Mouse (Mus musculus) heart, adult 18-20 months (tissue): ENCODE measurements around the gene Yars. TPM values are rescaled to one million over a fixed set of nuclear protein-coding genes. Genes with fewer than 3 reads are reported as not detected.

ENCODE experiments used
- DNase-seq, 2 experiments: peaks; one replicate each; pipeline ENCODE4 v3.0.0; 2021 to 2022; ENCODE audit warnings: mixed read lengths in 1 of 2
- total RNA-seq, 2 experiments: library from RNA; stranded (reverse); gene quantifications; 2 replicates each; pipeline ENCODE4 v1.2.3; 2021

Gene Yars
- total RNA-seq, 2 experiments from 2014 or later = 25.6 to 33.4 TPM

- DNase-seq = no peak
Observed at GRCm38 (mm10) chr4:129251482-129252125, 62.0 kb downstream of the Yars start.

GRCm38 (mm10) chr4:129252492-129252891 is 62.9 kb downstream of the Yars start:
- DNase-seq = no peak

GRCm38 (mm10) chr4:129254571-129254970 is 65.0 kb downstream of the Yars start:
- no peak for DNase-seq

- DNase-seq = peak; percentile 38 to 72
Observed at GRCm38 (mm10) chr4:129256450-129257380, 67.2 kb downstream of the Yars start.

- peak; percentile 55 to 74 for DNase-seq
Observed at GRCm38 (mm10) chr4:129259101-129259500, 69.5 kb downstream of the Yars start.

GRCm38 (mm10) chr4:129260678-129261077 is 71.1 kb downstream of the Yars start:
- DNase-seq = peak; percentile 69 to 76

GRCm38 (mm10) chr4:129261196-129261595 is 71.6 kb downstream of the Yars start, which contains the start of gene C77080:
TSS of gene C77080 (minus strand) at chr4:129261404.
- no peak for DNase-seq

GRCm38 (mm10) chr4:129263225-129264021 is 73.9 kb downstream of the Yars start:
- peak; percentile 63 to 82 for DNase-seq

- DNase-seq = no peak
Observed at GRCm38 (mm10) chr4:129266191-129266590, 76.6 kb downstream of the Yars start.

GRCm38 (mm10) chr4:129266821-129267220 is 77.3 kb downstream of the Yars start:
- no peak for DNase-seq

GRCm38 (mm10) chr4:129268698-129269097 is 79.1 kb downstream of the Yars start:
- no peak for DNase-seq

Other genes starting within 250 kb of the Yars start
- 1 to 10 TPM; 2.3 to 3.5 TPM for gene Azin2, start 227.3 kb upstream of the Yars start, total RNA-seq
- gene Ak2, start 197.8 kb upstream of the Yars start, total RNA-seq = 10 to 100 TPM; 75.7 to 78.3 TPM
- 10 to 100 TPM; 27.3 to 28.2 TPM for gene Rnf19b, start 131.5 kb upstream of the Yars start, total RNA-seq
- not detected for gene Tmem54, start 84.2 kb upstream of the Yars start, total RNA-seq
- gene Hpca, start 67.7 kb upstream of the Yars start, total RNA-seq = under 1 TPM in 1 of 2 experiments, not detected in 1; 0.18 TPM
- 100 to 1,000 TPM; 312 to 343 TPM for gene Fndc5, start 52.8 kb upstream of the Yars start, total RNA-seq
- gene S100pbp, start within 50 bp of the Yars start, total RNA-seq = 1 to 10 TPM; 8.4 to 9.2 TPM
- gene C77080, start 71.6 kb downstream of the Yars start, total RNA-seq = 1 to 10 TPM; 2.6 to 3.0 TPM
- 10 to 100 TPM; 18.9 to 24.9 TPM for gene Sync, start 97.9 kb downstream of the Yars start, total RNA-seq
- 10 to 100 TPM; 74.1 to 78.0 TPM for gene Rbbp4, start 145.6 kb downstream of the Yars start, total RNA-seq
- gene Zbtb8os, start 145.9 kb downstream of the Yars start, total RNA-seq = 10 to 100 TPM; 22.4 to 30.2 TPM
- 1 to 10 TPM; 2.9 to 3.0 TPM for gene Zbtb8a, start 188.4 kb downstream of the Yars start, total RNA-seq